Mouse (Mus musculus) macrophage (primary cell): ENCODE data around the gene Tmc6. TPM values are rescaled to one million over a fixed set of nuclear protein-coding genes. Genes with fewer than 3 reads are reported as not detected.
A peak's percentile ranks its signal among the peaks of the same experiment; 100 is the strongest.
"Not testable (repeated sequence)": the region's sequence is repeated elsewhere in the genome, so short reads cannot be mapped to it uniquely, and the experiment has no call there.

Source experiments
- H3K27ac ChIP-seq: fragments of 350-480 bp; formaldehyde crosslinking; 2 replicates; pipeline ENCODE4 v1.9.0; 2021
- H3K36me3 ChIP-seq: fragments of 350-480 bp; formaldehyde crosslinking; 2 replicates; pipeline ENCODE4 v1.9.0; 2021; ENCODE audit errors: inconsistent target
- H3K4me3 ChIP-seq: fragments of 350-480 bp; formaldehyde crosslinking; 2 replicates; pipeline ENCODE4 v1.9.0; 2021; ENCODE audit errors: inconsistent target
- H3K79me2 ChIP-seq: fragments of 350-480 bp; formaldehyde crosslinking; 2 replicates; pipeline ENCODE4 v1.9.0; 2021; ENCODE audit errors: inconsistent target
- WGBS: methylation state at CpG from one replicate; pipeline ENCODE4 v1.1.7; 2026; ENCODE audit warnings: inconsistent platforms; ENCODE audit not compliant: missing documents; 5-methylcytosine and 5-hydroxymethylcytosine counted together
- polyA plus RNA-seq: library from polyadenylated mRNA; stranded (reverse); fragments of 250-400 nt; gene quantifications from 3 replicates; pipeline ENCODE4 v1.2.4, GENCODE M21; 2018; ENCODE audit warnings: inconsistent platforms

Tmc6 gene
- polyA plus RNA-seq, 1 experiment from 2014 or later = 11.1 TPM

DNA sequence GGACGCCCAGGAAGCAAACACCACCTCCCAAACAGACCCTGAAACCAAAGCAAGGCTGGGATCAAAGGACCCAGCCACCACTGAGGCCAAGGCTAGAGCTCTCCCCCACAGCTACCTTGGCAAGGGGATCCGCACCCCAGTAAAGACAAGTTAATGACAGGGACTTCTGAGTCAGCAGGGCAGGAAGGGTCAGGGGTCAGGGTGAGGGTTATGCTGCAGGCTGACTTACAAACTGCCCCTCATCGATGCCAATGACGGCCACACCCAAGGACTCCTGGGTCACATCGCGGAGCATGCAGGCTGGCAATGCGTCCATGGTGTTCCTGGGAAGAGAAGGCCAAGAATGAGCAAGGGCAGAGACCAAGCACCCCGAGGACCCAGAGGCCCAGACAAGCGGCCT is 39.9 kb upstream of the Tmc6 start:
- Histone ChIP-seq H3K4me3 (no peak overlapping the region), H3K27ac (no peak overlapping the region), H3K79me2 (peaks cover 81% of the 10 kb centered on the region), H3K36me3 (peaks cover 26% of the 10 kb centered on the region)
- WGBS = 88% methylated on average over 9 of the region's 9 CpGs

DNA sequence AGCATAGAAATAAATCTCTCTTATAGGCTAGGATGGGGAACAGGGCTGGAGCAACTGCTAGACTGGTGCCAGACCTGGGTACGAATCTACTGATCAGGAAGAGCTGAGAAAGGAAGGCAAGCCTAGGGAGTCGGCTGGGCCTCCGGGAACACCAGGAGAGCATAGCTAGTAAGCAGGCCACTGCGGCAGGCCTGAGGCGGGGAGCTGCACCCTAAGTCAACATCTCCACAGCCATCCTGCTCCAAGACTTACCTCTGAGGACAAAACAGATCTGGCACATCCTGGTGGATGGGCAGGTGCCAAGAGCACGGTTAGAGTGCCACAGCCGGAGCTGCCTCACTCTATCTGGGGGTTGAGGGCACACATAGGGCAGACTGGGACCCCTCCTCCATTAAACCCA is 38.2 kb upstream of the Tmc6 start:
- Histone ChIP-seq H3K27ac (no peak overlapping the region), H3K36me3 (peaks cover 30% of the 10 kb centered on the region)
- 96% methylated on average over 7 of the region's 7 CpGs for WGBS

DNA sequence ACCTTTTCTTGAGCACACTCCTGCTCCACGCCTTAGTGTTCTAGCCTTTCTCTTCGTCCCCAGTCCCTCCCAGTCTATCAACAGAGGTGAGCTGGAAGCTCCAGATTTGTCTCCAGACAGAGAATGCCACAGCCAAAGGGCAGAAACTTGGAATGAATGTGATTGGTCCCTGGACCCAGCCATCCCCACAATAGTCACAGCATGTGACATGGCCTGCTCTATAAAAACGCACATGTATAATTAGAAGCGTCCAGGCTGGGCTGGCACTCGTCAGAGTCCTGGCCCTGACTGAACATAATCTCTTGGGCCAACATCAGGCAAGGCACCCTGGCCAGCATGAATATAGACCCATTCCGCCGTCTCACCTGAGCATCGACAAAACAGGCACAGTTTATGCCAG is 37.1 kb upstream of the Tmc6 start:
- Histone ChIP-seq H3K36me3 (peaks cover 40% of the 10 kb centered on the region), H3K27ac (no peak overlapping the region), H3K4me3 (no peak overlapping the region), H3K79me2 (peaks cover 100% of the 10 kb centered on the region)
- WGBS = 88% methylated on average over 8 of the region's 8 CpGs

More for the DNA sequence above, 38.2 kb upstream of the Tmc6 start:
- Histone ChIP-seq H3K4me3 (no peak overlapping the region), H3K79me2 (peaks cover 96% of the 10 kb centered on the region)

DNA sequence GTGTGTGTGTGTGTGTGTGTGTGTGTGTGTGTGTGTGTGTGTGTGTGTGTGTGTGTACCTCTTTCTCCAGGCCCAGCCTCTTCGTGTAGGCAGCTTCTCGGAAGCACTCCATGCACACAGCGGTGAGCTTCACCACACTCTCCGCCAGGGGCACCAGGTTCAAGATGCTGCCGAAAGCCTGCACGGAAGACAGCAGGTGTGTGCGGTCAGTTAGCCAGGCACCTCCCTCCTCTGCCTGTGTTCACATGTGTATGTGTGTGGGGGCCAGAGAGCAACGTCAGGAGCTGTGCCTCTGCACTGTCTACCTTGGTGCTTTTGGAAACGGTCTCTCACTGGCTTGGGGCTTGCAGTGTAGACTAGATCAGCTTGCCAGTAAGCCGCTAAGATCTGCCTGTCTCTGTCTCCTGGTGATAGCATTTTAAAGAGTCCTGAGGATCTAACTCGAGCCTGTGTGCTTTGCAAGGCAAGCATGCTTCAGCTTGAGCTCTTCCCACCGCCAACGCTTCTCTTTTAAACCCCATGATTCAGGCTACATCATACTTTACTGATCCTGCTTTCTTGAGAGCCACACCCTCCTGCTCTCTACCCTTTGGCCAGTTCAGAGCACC is 34.5 kb upstream of the Tmc6 start:
- Histone ChIP-seq H3K27ac (no peak overlapping the region), H3K79me2 (peaks cover 100% of the 10 kb centered on the region), H3K36me3 (peaks cover 55% of the 10 kb centered on the region), H3K4me3 (no peak overlapping the region)
- WGBS = 92% methylated on average over 9 of the region's 13 CpGs

DNA sequence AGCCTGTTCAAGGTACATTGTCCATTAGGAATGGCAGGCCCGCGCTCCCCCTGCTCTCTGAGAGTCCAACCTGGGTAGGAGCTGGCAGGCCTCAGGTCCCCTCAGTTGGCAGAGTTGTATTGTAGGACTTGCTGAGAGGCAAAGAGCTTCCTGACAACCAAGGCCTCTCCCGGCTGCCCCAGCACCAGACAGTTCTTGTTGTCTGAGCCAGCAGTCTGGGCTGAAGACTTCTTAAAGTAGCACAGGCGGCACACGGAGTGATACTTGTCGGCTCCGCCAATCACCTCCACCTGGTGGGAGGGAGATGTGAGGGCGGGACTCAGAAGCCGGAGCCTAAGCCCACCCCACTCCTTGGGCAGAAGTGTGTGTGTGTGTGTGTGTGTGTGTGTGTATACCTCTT is 33.9 kb upstream of the Tmc6 start:
- WGBS = 94% methylated on average over 6 of the region's 9 CpGs
- not testable (repeated sequence) for H3K4me3 ChIP-seq, H3K27ac ChIP-seq
- Histone ChIP-seq H3K36me3 (peaks cover 55% of the 10 kb centered on the region), H3K79me2 (peaks cover 100% of the 10 kb centered on the region)

DNA sequence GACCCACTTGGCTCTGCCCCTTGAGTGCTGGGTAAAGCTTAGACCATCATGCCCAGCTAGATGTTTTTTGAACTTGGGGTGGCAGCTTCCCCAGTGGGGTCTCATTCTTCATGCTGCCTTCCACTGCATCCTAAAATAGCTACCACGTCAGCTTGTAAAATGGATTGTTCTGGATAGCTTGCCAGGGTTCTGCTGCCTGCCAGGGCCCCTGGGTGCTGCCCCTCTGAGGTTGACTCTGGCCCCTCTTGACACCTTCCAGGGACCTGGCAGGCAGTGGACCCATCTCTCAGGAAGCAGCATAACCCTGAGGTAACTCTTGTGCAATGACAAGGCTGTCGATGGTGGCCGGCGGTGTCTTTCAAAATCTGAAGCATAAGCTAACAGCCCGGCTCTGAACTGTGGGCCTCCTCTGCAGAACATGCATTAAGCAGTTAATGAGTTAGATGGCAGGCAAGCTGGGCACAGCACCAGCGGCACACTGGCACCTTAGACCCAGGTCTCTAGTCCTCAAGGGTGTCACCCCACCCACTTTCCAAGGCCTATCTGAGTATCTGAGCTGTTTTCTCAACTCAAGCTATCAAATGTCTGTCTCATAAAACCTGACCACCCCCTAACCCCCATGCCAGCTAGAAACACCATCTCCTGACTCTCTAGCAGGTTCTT is 32.8 kb upstream of the Tmc6 start:
- Histone ChIP-seq H3K27ac (no peak overlapping the region), H3K79me2 (peaks cover 100% of the 10 kb centered on the region), H3K4me3 (no peak overlapping the region), H3K36me3 (peaks cover 55% of the 10 kb centered on the region)
- WGBS = 57% methylated on average over 6 of the region's 6 CpGs

DNA sequence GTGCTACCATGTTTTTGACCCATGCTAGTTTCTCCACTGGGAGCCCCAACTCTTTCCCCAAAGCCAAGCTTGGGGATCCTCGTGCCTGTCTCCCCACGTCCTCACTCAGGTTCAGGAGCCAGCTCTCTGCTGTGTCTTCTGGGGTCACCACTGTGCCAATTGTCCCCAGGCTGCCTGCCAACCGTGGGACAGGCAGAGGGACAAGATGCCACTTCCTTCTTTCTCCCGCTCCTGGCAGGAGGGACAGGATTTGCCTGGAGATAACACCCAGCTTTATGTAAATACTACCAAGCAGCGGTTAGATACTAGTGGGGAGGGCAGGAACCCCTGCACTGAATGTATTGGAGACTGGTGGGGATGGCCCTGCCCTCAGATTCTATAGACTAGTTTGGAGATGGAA is 31.9 kb upstream of the Tmc6 start:
- Histone ChIP-seq H3K4me3 (no peak overlapping the region), H3K27ac (no peak overlapping the region), H3K36me3 (peaks cover 49% of the 10 kb centered on the region), H3K79me2 (peaks cover 91% of the 10 kb centered on the region)
- WGBS = 64% methylated on average over 5 of the region's 5 CpGs

DNA sequence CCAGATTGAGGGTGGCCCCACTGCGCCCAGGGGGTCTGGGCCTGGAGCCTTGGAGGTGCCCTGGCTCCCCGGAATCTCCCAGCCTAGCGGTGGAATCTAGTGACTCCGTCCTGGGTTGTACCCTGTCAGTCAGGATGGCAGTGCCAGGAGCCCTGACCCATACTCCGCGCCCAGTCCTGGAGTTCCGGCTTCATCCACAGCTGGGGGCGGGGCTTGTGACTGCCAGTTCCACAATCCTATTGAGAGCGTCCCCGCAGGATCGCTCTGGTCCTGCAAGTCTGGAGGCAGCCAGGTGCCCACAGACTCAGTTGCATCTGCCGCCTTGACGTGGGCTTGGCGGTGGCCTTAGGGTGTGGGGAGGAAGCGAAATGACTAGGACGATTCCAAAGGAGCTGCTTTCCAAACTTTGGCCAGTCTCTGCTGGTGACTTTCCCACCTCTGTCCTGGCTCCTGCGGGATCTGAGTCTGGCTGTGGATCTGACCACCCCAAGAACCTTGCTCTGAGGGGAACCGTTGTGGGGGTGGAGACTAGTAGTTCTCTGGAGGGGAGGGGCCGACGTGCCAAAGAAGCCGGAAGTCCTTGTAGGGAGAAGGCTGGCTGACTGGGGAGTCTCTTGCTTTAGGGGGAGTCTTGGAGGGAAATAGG is 28.5 kb upstream of the Tmc6 start:
- Histone ChIP-seq H3K36me3 (peaks cover 26% of the 10 kb centered on the region; the same call in 1 of the 2 replicates), H3K79me2 (peaks cover 57% of the 10 kb centered on the region), H3K27ac (peak overlapping the region; percentile 75), H3K4me3 (peak overlapping the region; percentile 95)
- WGBS = under 1% methylated on average over 21 of the region's 21 CpGs

DNA sequence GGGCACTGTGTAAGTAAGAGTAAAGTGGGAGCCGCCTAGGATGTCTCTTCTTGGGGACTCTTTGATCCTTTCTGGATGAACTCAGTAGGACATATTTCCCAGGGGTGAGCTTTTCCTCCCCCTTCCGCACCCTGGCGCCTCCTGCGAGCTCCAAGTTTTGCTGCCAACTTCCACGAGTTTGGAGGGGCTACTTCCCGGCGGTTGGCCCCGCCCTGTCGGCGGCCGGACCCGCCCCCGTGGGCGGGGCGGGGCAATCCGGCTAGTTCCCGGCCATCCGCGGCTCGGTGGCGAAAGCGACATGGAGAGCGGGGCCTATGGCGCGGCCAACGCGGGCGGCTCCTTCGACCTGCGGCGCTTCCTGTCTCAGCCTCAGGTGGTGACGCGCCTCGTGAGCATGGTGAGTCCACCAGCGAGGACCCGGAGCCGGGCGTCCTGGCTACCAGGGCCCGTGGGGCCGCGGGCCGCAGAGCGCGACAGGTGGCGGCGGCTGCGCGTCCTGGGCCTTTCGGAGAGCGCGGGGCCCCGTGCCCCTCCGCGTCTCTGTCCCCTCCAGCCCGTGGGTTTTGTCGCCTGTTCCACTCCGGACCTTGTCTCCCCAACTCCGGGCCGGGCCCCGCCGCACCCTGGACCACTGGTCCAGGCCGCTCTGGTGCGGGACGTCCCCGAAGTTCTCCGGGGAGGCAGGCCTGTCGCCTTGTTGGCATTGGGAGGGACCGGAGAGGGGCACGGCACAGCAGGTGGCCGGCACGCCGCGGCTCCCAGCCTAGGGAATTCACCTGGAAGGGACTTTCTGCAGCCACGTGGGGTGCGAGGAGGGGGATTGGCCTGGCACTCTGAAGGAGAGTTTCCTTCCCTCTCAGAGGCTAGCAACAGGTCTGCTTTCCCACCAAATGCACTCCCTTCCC is 27.7 kb upstream of the Tmc6 start, which contains the start of the genes Gm20708 and Syngr2:
TSS of gene Gm20708 (plus strand) at position 262 of the 905 bp plus-strand sequence.
TSS of gene Syngr2 (plus strand) at position 262 of the 905 bp plus-strand sequence.
- H3K36me3 ChIP-seq = peaks cover 21% of the 10 kb centered on the region; the same call in 1 of the 2 replicates
- WGBS = 2% methylated on average over 57 of the region's 75 CpGs
- peak within 1 kb of the TSS; percentile 95 for H3K4me3 ChIP-seq
- peak within 1 kb of the TSS; percentile 75 for H3K27ac ChIP-seq
- peaks cover 48% of the 10 kb centered on the region for H3K79me2 ChIP-seq

DNA sequence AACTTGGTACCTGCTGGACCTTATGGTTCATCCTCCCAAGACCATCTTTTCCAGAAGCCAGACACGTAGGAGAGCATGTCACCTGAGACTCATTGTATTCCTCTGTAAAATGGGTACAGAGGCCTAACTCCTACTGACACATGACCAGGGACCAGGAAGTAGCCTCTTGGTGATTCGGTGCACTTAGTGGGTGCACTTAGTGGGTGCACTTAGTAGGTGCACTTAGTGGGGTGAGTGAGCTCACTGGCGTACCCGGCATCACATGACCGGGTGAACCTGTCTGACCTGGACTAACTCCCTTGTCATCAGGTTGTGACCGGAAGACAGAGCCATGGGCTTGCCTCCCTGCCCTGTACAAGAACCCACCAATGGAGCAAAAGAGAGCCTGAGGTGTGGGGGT is 24.8 kb upstream of the Tmc6 start:
- H3K4me3 ChIP-seq = no peak overlapping the region
- no peak overlapping the region for H3K27ac ChIP-seq
- 97% methylated on average over 6 of the region's 6 CpGs for WGBS
- peaks cover 20% of the 10 kb centered on the region for H3K79me2 ChIP-seq
- H3K36me3 ChIP-seq = no peaks in the 10 kb centered on the region

DNA sequence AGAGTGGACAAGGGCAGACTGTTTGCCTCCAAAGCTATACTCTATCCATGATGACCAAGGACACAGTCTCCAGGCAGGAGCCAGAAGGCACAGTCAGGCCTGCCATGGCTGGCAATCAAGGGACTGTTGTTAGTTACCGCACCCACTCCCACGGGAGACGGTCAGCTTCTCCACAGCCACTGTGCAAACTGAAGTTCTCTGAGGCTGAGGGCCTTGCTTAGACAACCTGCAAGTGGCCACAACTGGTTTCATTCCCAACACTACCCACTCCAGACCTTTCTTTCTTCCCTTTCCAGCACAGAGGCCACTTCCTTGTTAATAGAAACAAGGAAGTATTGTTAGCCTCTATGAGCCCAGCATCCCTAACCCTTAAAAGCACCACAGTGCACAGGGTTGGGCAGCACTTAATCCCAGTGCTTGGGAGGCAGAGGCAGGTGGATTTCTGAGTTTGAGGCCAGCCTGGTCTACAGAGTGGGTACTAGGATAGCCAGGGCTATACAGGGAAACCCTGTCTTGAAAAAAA is 21.2 kb upstream of the Tmc6 start:
- Histone ChIP-seq H3K4me3 (no peak overlapping the region), H3K27ac (peak overlapping the region; percentile 17; the same call in 1 of the 2 replicates), H3K79me2 (no peaks in the 10 kb centered on the region), H3K36me3 (no peaks in the 10 kb centered on the region)
- WGBS = 78% methylated on average over 3 of the region's 3 CpGs

DNA sequence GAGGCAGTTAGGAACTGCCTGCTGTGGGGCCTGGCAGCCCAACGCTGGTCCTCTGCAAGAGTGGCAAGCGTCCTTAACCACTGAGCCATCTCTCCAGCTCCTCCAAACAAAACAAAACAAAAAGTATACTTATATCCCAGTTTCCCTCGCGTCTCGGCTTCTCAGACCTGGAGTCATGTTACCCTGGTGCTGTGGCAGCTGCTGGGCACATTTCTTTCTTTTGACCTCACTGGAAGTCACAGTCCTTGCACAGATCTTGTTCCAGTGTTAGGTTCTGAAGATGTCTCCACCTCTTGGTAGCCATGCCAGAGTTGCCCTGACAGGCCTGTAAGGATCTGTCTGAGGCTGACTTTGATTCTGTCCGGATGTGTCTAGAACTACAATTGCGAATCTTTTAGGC is 19.7 kb upstream of the Tmc6 start:
- H3K79me2 ChIP-seq = no peaks in the 10 kb centered on the region
- H3K4me3 ChIP-seq = no peak overlapping the region
- H3K27ac ChIP-seq = no peak overlapping the region
- no peaks in the 10 kb centered on the region for H3K36me3 ChIP-seq
- 94% methylated on average over 7 of the region's 7 CpGs for WGBS

DNA sequence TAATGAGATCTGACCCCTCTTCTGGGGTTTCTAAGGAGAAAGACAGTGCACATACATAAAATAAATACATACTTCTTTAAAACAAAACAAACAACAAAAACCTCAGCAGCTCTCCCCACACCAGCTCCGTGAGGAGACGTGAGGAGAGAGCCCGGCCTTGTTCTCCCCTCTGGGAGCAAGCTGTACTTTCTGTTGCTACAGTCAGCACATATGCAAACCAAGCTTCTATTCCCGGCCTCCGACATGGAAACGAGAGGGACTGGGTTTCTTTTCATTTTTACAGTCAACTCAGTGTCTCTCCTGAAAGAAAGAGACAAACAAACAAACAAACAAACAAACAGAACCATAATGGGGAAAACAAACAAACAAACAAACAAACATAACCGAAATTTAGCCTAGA is 18.0 kb upstream of the Tmc6 start:
- WGBS = 90% methylated on average over 6 of the region's 7 CpGs
- H3K4me3 ChIP-seq = no peak overlapping the region
- H3K27ac ChIP-seq = no peak overlapping the region
- no peaks in the 10 kb centered on the region for H3K79me2 ChIP-seq
- H3K36me3 ChIP-seq = no peaks in the 10 kb centered on the region

DNA sequence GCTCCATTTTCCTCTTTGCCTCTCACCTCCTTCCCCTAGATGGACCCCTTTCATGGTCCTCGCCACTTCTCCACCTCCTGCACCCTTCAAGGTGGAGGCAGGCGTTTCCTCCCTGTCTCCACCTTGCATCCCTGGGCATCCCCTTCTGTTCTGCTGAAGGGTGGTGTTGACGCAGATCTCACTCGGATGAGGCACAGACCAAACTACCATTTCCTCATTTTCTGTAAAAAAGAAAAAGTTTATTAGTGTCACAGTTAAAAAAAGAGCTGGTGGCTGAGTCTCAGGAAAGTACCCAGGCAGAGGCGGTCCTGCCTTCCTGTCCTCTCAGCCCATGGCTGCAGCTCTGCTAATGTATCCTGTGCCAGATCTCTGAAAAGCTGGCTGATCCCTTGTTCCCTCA is 17.2 kb upstream of the Tmc6 start:
- H3K36me3 ChIP-seq = no peaks in the 10 kb centered on the region
- no peak overlapping the region for H3K27ac ChIP-seq
- H3K4me3 ChIP-seq = no peak overlapping the region
- no peaks in the 10 kb centered on the region for H3K79me2 ChIP-seq
- 13% methylated on average over 5 of the region's 5 CpGs for WGBS
